Mouse (Mus musculus) liver, embryonic 14.5 days (tissue): ENCODE data around the gene Wfdc3.
A peak's percentile ranks its signal among the peaks of the same experiment; 100 is the strongest.

ENCODE experiments used
- CTCF ChIP-seq: IDR thresholded peaks from 2 replicates; pipeline ENCODE4 v1.5.1; 2016; ENCODE audit warnings: antibody characterized with exemption, low read depth, control low read depth
- EP300 ChIP-seq: IDR thresholded peaks from 2 replicates; pipeline ENCODE4 v1.6.1; 2016; ENCODE audit warnings: antibody characterized with exemption, low read depth

- TF ChIP-seq EP300 = no peak
- peak; percentile 44; the same call in 1 of the 2 replicates for TF ChIP-seq CTCF
Observed at GRCm38 (mm10) chr2:164783926-164784581, 38.3 kb upstream of the Wfdc3 start.
